Comparison of ENCODE assay signal across 21 mouse cellular contexts in the genomic region with DNA sequence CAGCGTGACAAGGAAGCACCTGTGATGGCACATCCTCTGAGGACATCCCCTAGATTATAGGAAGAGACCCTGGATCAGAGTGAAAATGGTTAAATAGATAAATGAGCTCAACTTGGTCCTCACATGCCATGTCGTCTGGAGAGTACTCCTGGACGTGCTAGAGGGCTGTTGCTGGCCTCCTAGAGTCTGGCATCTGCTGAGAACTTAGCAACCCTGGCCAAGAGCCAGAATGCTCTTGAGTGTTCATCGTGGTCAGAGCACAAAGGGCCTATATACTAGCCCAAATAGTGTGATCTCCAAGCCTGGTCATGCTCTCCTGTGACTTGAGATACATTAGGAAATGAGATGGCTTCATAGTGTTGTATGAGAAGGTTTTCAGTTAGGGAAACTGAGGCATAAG. TPM values are rescaled to one million over a fixed set of nuclear protein-coding genes. Genes with fewer than 3 reads are reported as not detected.
DNase-seq lines count a peak whose midpoint lies in the region; ATAC-seq and TF ChIP-seq lines count a peak whose summit lies in the region.
"Had no signal": no experiment of that assay in that cellular context is flagged by ENCODE, and none has a peak within 500 bp of the region (broad histone marks: within the 10 kb centered on the region; RNA-seq: fewer than 3 reads in every experiment).

No protein-coding gene starts in this region.

- no peak for TF ChIP-seq CTCF in midbrain, postnatal 0 days (IDR thresholded peaks at IDR 0.05)
- no peak for TF ChIP-seq CTCF in lung, embryonic 14.5 days (IDR thresholded peaks at IDR 0.05; ENCODE audit: low read depth)

- DNase-seq in heart, postnatal 4 days: peak; percentile 28
- no peak for DNase-seq in heart, embryonic 10.5 days (ENCODE audit: low spot score)
- peak; percentile 44 for DNase-seq in midbrain, postnatal 0 days (ENCODE audit: low spot score)
- DNase-seq in midbrain, embryonic 10.5 days (ENCODE audit: low spot score): no peak
- DNase-seq in lung, embryonic 14.5 days: peak; percentile 66
- peak; percentile 23 to 36 for DNase-seq in lung, postnatal 4 days
- DNase-seq in frontal cortex, postnatal 25 days (ENCODE audit: low spot score in 2 of 2): no peak
- DNase-seq: adrenal gland, postnatal 10 days; cerebellum, adult 9-11 months; layer of hippocampus, adult 9-11 months; left cerebral cortex, postnatal 4 days; liver; thymus, postnatal 25 days had no signal

- H3K27me3 ChIP-seq in heart, embryonic 10.5 days (ENCODE audit: insufficient read depth, poor library complexity, severe bottlenecking): no peaks in the 10 kb centered on the region
- no peaks in the 10 kb centered on the region for H3K27me3 ChIP-seq in midbrain, postnatal 0 days (ENCODE audit: insufficient read depth, low read length)
- no peaks in the 10 kb centered on the region for H3K27me3 ChIP-seq in midbrain, embryonic 10.5 days (ENCODE audit: low read depth, poor library complexity, severe bottlenecking)
- H3K27me3 ChIP-seq in lung, embryonic 14.5 days (ENCODE audit: insufficient read depth, low read length): no peaks in the 10 kb centered on the region
- H3K27me3 ChIP-seq: embryonic facial prominence, embryonic 12.5 days; hindbrain, embryonic 12.5 days; megakaryocyte, embryonic 14.5 days had no signal

- no peak overlapping the region for H3K27ac ChIP-seq in heart, embryonic 10.5 days
- H3K27ac ChIP-seq in midbrain, postnatal 0 days (ENCODE audit: low read depth, low read length): no peak overlapping the region
- no peak overlapping the region for H3K27ac ChIP-seq in midbrain, embryonic 10.5 days (replicated peaks)
- no peak overlapping the region for H3K27ac ChIP-seq in lung, embryonic 14.5 days (ENCODE audit: low read depth)
- H3K27ac ChIP-seq: embryonic facial prominence, embryonic 12.5 days; hindbrain, embryonic 12.5 days; left cerebral cortex, adult 2 months had no signal

- H3K4me2 ChIP-seq in midbrain, postnatal 0 days (ENCODE audit: low read depth, low read length, poor library complexity, severe bottlenecking): no peak overlapping the region
- H3K4me2 ChIP-seq in lung, embryonic 14.5 days: no peak overlapping the region
- H3K4me2 ChIP-seq: embryonic facial prominence, embryonic 12.5 days; hindbrain, embryonic 12.5 days had no signal

- no peak overlapping the region for H3K4me3 ChIP-seq in heart, embryonic 10.5 days
- no peak overlapping the region for H3K4me3 ChIP-seq in midbrain, postnatal 0 days (ENCODE audit: low read depth, low read length)
- no peak overlapping the region for H3K4me3 ChIP-seq in midbrain, embryonic 10.5 days
- H3K4me3 ChIP-seq in lung, embryonic 14.5 days (ENCODE audit: low read depth, low read length): no peak overlapping the region
- H3K4me3 ChIP-seq: embryonic facial prominence, embryonic 12.5 days; hindbrain, embryonic 12.5 days; left cerebral cortex, adult 2 months; megakaryocyte, embryonic 14.5 days had no signal

- 78% methylated on average over 4 of the region's 4 CpGs for WGBS in heart, embryonic 10.5 days
- 75% methylated on average over 4 of the region's 4 CpGs for WGBS in midbrain, postnatal 0 days
- WGBS in midbrain, embryonic 10.5 days: 91% methylated on average over 4 of the region's 4 CpGs
- 49% methylated on average over 4 of the region's 4 CpGs for WGBS in lung, embryonic 14.5 days

- no peaks in the 10 kb centered on the region for H3K4me1 ChIP-seq in heart, embryonic 10.5 days
- H3K4me1 ChIP-seq in midbrain, postnatal 0 days (ENCODE audit: insufficient read depth, low read length): no peaks in the 10 kb centered on the region
- no peaks in the 10 kb centered on the region for H3K4me1 ChIP-seq in midbrain, embryonic 10.5 days
- no peaks in the 10 kb centered on the region for H3K4me1 ChIP-seq in lung, embryonic 14.5 days (ENCODE audit: insufficient read depth)
- H3K4me1 ChIP-seq: embryonic facial prominence, embryonic 12.5 days; hindbrain, embryonic 12.5 days had no signal

- no peak for ATAC-seq in midbrain, postnatal 0 days (ENCODE audit: low FRiP score)
- ATAC-seq in lung, embryonic 14.5 days (ENCODE audit: insufficient read depth): no peak
- ATAC-seq in activated CD4-positive, CD25-positive, alpha-beta regulatory T cell, adult 4 months: no peak
- ATAC-seq: intestine, postnatal 0 days had no signal

- H3K36me3 ChIP-seq in heart, embryonic 10.5 days: peaks cover 95% of the 10 kb centered on the region
- H3K36me3 ChIP-seq in midbrain, postnatal 0 days (ENCODE audit: insufficient read depth, low read length): peaks cover 40% of the 10 kb centered on the region
- H3K36me3 ChIP-seq in midbrain, embryonic 10.5 days: peaks cover 100% of the 10 kb centered on the region
- peaks cover 91% of the 10 kb centered on the region for H3K36me3 ChIP-seq in lung, embryonic 14.5 days (ENCODE audit: insufficient read depth)

- H3K9me3 ChIP-seq in heart, embryonic 10.5 days: no peaks in the 10 kb centered on the region
- H3K9me3 ChIP-seq in midbrain, postnatal 0 days (ENCODE audit: low read length): no peaks in the 10 kb centered on the region
- no peaks in the 10 kb centered on the region for H3K9me3 ChIP-seq in midbrain, embryonic 10.5 days (replicated peaks)
- no peaks in the 10 kb centered on the region for H3K9me3 ChIP-seq in lung, embryonic 14.5 days (ENCODE audit: low read depth, low read length)
- H3K9me3 ChIP-seq: embryonic facial prominence, embryonic 12.5 days; hindbrain, embryonic 12.5 days; megakaryocyte, embryonic 14.5 days had no signal

- no peak overlapping the region for H3K9ac ChIP-seq in midbrain, postnatal 0 days (replicated peaks; ENCODE audit: low read length, poor library complexity, severe bottlenecking)
- no peak overlapping the region for H3K9ac ChIP-seq in lung, embryonic 14.5 days
- H3K9ac ChIP-seq: embryonic facial prominence, embryonic 12.5 days; hindbrain, embryonic 12.5 days had no signal

RNA-seq across cellular contexts. Expression of gene Pgpep1l, which starts 53.6 kb away (rescaled TPM):
- total RNA-seq in heart, postnatal 4 days (2021): not detected
- not detected in 2 replicates for polyA plus RNA-seq in heart, embryonic 10.5 days (2016; fragmentation: Nextera tagmentation; extraction: Ambion mirVana)
- total RNA-seq in midbrain, postnatal 0 days (2014; rRNA removed): 1.2 TPM in 1 of 2 replicates, not detected in the other
- polyA plus RNA-seq in midbrain, postnatal 0 days (2015; fragmentation: Nextera tagmentation; extraction: Ambion mirVana): not detected in 2 replicates
- not detected in 2 replicates for polyA plus RNA-seq in midbrain, embryonic 10.5 days (2016; fragmentation: Nextera tagmentation; extraction: Ambion mirVana)
- not detected in 2 replicates for polyA plus RNA-seq in lung, embryonic 14.5 days (2014; fragmentation: Nextera tagmentation; extraction: Ambion mirVana)
- polyA plus RNA-seq in activated CD4-positive, CD25-positive, alpha-beta regulatory T cell, adult 4 months (2017; shearing (Covaris generic)): 1 to 10 TPM; 3.6 to 4.4 TPM
- total RNA-seq: granulocyte monocyte progenitor cell, adult 5-6 weeks; left cerebral cortex, postnatal 4 days had no signal
- polyA plus RNA-seq: embryonic facial prominence, embryonic 12.5 days; hindbrain, embryonic 12.5 days; intestine, postnatal 0 days; liver, embryonic 16.5 days had no signal

Comparison
In these comparisons a context has a peak if more than half of its experiments do, and no peak if none do; other contexts are left out.
1. DNase-seq: peak in heart, postnatal 4 days (single experiment), midbrain, postnatal 0 days (single experiment), lung, embryonic 14.5 days (single experiment) and lung, postnatal 4 days (2 of 2); none in heart, embryonic 10.5 days (single experiment), midbrain, embryonic 10.5 days (single experiment) and frontal cortex, postnatal 25 days (0 of 2).